Comparison of ENCODE assay signal across 26 mouse cellular contexts in genomic region chr11:102424666-102425065, GRCm38 (mm10). TPM values are rescaled to one million over a fixed set of nuclear protein-coding genes. Genes with fewer than 3 reads are reported as not detected.
DNase-seq lines count a peak whose midpoint lies in the region; ATAC-seq and TF ChIP-seq lines count a peak whose summit lies in the region.
"Had no signal": no experiment of that assay in that cellular context is flagged by ENCODE, and none has a peak within 500 bp of the region (broad histone marks: within the 10 kb centered on the region; RNA-seq: fewer than 3 reads in every experiment).

No protein-coding gene starts in this region.

- ATAC-seq in erythroblast, adult 5-6 weeks (replicated peaks; ENCODE audit: low FRiP score, poor library complexity, severe bottlenecking): 0 out of 2 replicates have a peak, but pooled peaks have one; percentile 37
- no peak for ATAC-seq in hindbrain, postnatal 0 days
- ATAC-seq: activated CD4-positive, CD25-positive, alpha-beta regulatory T cell, adult 4 months; forebrain, embryonic 14.5 days had no signal

- DNase-seq in adrenal gland, postnatal 10 days: peak; percentile 54
- no peak for DNase-seq in adrenal gland, postnatal 25 days
- DNase-seq in heart, adult 11 months: peak; percentile 89
- no peak for DNase-seq in heart, adult 18-20 months
- DNase-seq in 3T3-L1 (ENCODE audit: low read depth, low spot score): peak; percentile 90
- DNase-seq in hindbrain, postnatal 0 days (ENCODE audit: low spot score): no peak
- no peak for DNase-seq in kidney, postnatal 36 days
- DNase-seq: B cell, adult 2 months; gastrocnemius, adult 2 months; heart, postnatal 10 days; kidney, adult 8-10 months; kidney, postnatal 10 days; liver; right cerebral cortex, postnatal 14 days had no signal

- peaks cover 5% of the 10 kb centered on the region for H3K4me1 ChIP-seq in hindbrain, postnatal 0 days (ENCODE audit: insufficient read depth, low read length)

- no peaks in the 10 kb centered on the region for H3K9me3 ChIP-seq in hindbrain, postnatal 0 days (ENCODE audit: low read length)
- H3K9me3 ChIP-seq: hindbrain, embryonic 10.5 days; limb, embryonic 10.5 days; liver, embryonic 15.5 days; lung, embryonic 15.5 days; midbrain, embryonic 12.5 days had no signal

- no peak overlapping the region for H3K4me2 ChIP-seq in hindbrain, postnatal 0 days (ENCODE audit: low read depth, low read length)
- H3K4me2 ChIP-seq: heart, embryonic 11.5 days; liver, embryonic 15.5 days; lung, embryonic 15.5 days; midbrain, embryonic 12.5 days had no signal

- H3K36me3 ChIP-seq in hindbrain, postnatal 0 days (ENCODE audit: insufficient read depth, low read length): no peaks in the 10 kb centered on the region
- H3K36me3 ChIP-seq: G1E; hindbrain, embryonic 10.5 days; limb, embryonic 10.5 days; liver, embryonic 15.5 days; lung, embryonic 15.5 days; midbrain, embryonic 12.5 days had no signal

- no peak overlapping the region for H3K27ac ChIP-seq in hindbrain, postnatal 0 days
- H3K27ac ChIP-seq: hindbrain, embryonic 10.5 days; limb, embryonic 10.5 days; liver, embryonic 15.5 days; lung, embryonic 15.5 days; midbrain, embryonic 12.5 days had no signal

- no peak overlapping the region for H3K9ac ChIP-seq in hindbrain, postnatal 0 days (replicated peaks; ENCODE audit: low read length)
- H3K9ac ChIP-seq: liver, embryonic 15.5 days; lung, embryonic 15.5 days; midbrain, embryonic 12.5 days had no signal

- 79% methylated on average over 6 of the region's 6 CpGs for WGBS in hindbrain, postnatal 0 days

- no peak for TF ChIP-seq CTCF in hindbrain, postnatal 0 days (IDR thresholded peaks at IDR 0.05; ENCODE audit: low read depth)

- H3K4me3 ChIP-seq in hindbrain, postnatal 0 days (ENCODE audit: low read length): no peak overlapping the region
- H3K4me3 ChIP-seq: gastrocnemius, adult 2 months; hindbrain, embryonic 10.5 days; limb, embryonic 10.5 days; liver, embryonic 15.5 days; lung, embryonic 15.5 days; midbrain, embryonic 12.5 days had no signal

- H3K27me3 ChIP-seq in hindbrain, postnatal 0 days (ENCODE audit: insufficient read depth, low read length): no peaks in the 10 kb centered on the region
- H3K27me3 ChIP-seq: CH12.LX; lung, embryonic 15.5 days had no signal

RNA-seq across cellular contexts. Expression of gene Grn, which starts 5.4 kb away (rescaled TPM):
- 100 to 1,000 TPM; 161 to 189 TPM for total RNA-seq in adrenal gland, postnatal 10 days (2021)
- 198 and 230 TPM in 2 replicates for total RNA-seq in adrenal gland, postnatal 25 days (2021)
- 10 to 100 TPM; 82.0 to 98.0 TPM for total RNA-seq in heart, adult 18-20 months (2021)
- 85.7 and 90.1 TPM in 2 replicates for total RNA-seq in erythroblast, adult 5-6 weeks (2015; ENCODE audit: low replicate concordance)
- total RNA-seq in erythroblast, adult 5-6 weeks (2017; ENCODE audit: low replicate concordance): 26.3 and 56.1 TPM in 2 replicates
- total RNA-seq in hindbrain, postnatal 0 days (2014; rRNA removed): 85.6 and 98.5 TPM in 2 replicates
- polyA plus RNA-seq in hindbrain, postnatal 0 days (2015; fragmentation: Nextera tagmentation; extraction: Ambion mirVana): 98.4 and 104 TPM in 2 replicates

RNA-seq across cellular contexts. Expression of gene Slc25a39, which starts 16.9 kb away (rescaled TPM):
- total RNA-seq in adrenal gland, postnatal 10 days (2021): 100 to 1,000 TPM; 327 to 377 TPM
- 439 and 629 TPM in 2 replicates for total RNA-seq in adrenal gland, postnatal 25 days (2021)
- total RNA-seq in heart, adult 18-20 months (2021): 100 to 1,000 TPM; 187 to 194 TPM
- 461 and 462 TPM in 2 replicates for total RNA-seq in erythroblast, adult 5-6 weeks (2015; ENCODE audit: low replicate concordance)
- total RNA-seq in erythroblast, adult 5-6 weeks (2017; ENCODE audit: low replicate concordance): 236 and 290 TPM in 2 replicates
- 169 and 194 TPM in 2 replicates for total RNA-seq in hindbrain, postnatal 0 days (2014; rRNA removed)
- polyA plus RNA-seq in hindbrain, postnatal 0 days (2015; fragmentation: Nextera tagmentation; extraction: Ambion mirVana): 165 and 176 TPM in 2 replicates

RNA-seq across cellular contexts. Expression of gene Fam171a2, which starts 22.8 kb away (rescaled TPM):
- 10 to 100 TPM; 12.3 to 15.3 TPM for total RNA-seq in adrenal gland, postnatal 10 days (2021)
- 4.3 and 8.7 TPM in 2 replicates for total RNA-seq in adrenal gland, postnatal 25 days (2021)
- 1 to 10 TPM; 3.4 to 4.8 TPM for total RNA-seq in heart, adult 18-20 months (2021)
- not detected in 2 replicates for total RNA-seq in erythroblast, adult 5-6 weeks (2015; ENCODE audit: low replicate concordance)
- not detected in 2 replicates for total RNA-seq in erythroblast, adult 5-6 weeks (2017; ENCODE audit: low replicate concordance)
- 546 and 699 TPM in 2 replicates for total RNA-seq in hindbrain, postnatal 0 days (2014; rRNA removed)
- polyA plus RNA-seq in hindbrain, postnatal 0 days (2015; fragmentation: Nextera tagmentation; extraction: Ambion mirVana): 20.6 and 21.0 TPM in 2 replicates
- total RNA-seq: CH12.LX; monocyte, adult 5-6 weeks had no signal
- polyA plus RNA-seq: activated CD4-positive, CD25-positive, alpha-beta regulatory T cell, adult 4 months had no signal

RNA-seq across cellular contexts. Expression of gene Rundc3a, which starts 31.5 kb away (rescaled TPM):
- total RNA-seq in adrenal gland, postnatal 10 days (2021): 10 to 100 TPM; 21.2 to 34.3 TPM
- 24.4 and 39.7 TPM in 2 replicates for total RNA-seq in adrenal gland, postnatal 25 days (2021)
- total RNA-seq in heart, adult 18-20 months (2021): under 1 TPM in 1 of 2 experiments, not detected in 1; 0.64 TPM
- total RNA-seq in erythroblast, adult 5-6 weeks (2015; ENCODE audit: low replicate concordance): 3.1 TPM in 1 of 2 replicates, not detected in the other
- 2.7 and 7.5 TPM in 2 replicates for total RNA-seq in erythroblast, adult 5-6 weeks (2017; ENCODE audit: low replicate concordance)
- 310 and 349 TPM in 2 replicates for total RNA-seq in hindbrain, postnatal 0 days (2014; rRNA removed)
- 114 and 125 TPM in 2 replicates for polyA plus RNA-seq in hindbrain, postnatal 0 days (2015; fragmentation: Nextera tagmentation; extraction: Ambion mirVana)
- total RNA-seq: gastrocnemius, adult 2 months; monocyte, adult 5-6 weeks had no signal
- polyA plus RNA-seq: G1E had no signal

RNA-seq across cellular contexts. Expression of gene Itga2b, which starts 45.3 kb away (rescaled TPM):
- total RNA-seq in adrenal gland, postnatal 10 days (2021): 1 to 10 TPM; 4.3 to 5.7 TPM
- total RNA-seq in adrenal gland, postnatal 25 days (2021): 2.2 and 4.7 TPM in 2 replicates
- 1 to 10 TPM; 4.1 to 4.4 TPM for total RNA-seq in heart, adult 18-20 months (2021)
- 23.6 and 57.1 TPM in 2 replicates for total RNA-seq in erythroblast, adult 5-6 weeks (2015; ENCODE audit: low replicate concordance)
- total RNA-seq in erythroblast, adult 5-6 weeks (2017; ENCODE audit: low replicate concordance): 73.1 and 99.5 TPM in 2 replicates
- 3.5 and 5.6 TPM in 2 replicates for total RNA-seq in hindbrain, postnatal 0 days (2014; rRNA removed)
- 13.7 and 14.2 TPM in 2 replicates for polyA plus RNA-seq in hindbrain, postnatal 0 days (2015; fragmentation: Nextera tagmentation; extraction: Ambion mirVana)

Comparison
In these comparisons a context has a peak if more than half of its experiments do, and no peak if none do; other contexts are left out.
1. DNase-seq: peak in adrenal gland, postnatal 10 days (single experiment), heart, adult 11 months (single experiment) and 3T3-L1 (single experiment); none in adrenal gland, postnatal 25 days (single experiment), heart, adult 18-20 months (0 of 2), hindbrain, postnatal 0 days (single experiment) and kidney, postnatal 36 days (0 of 2).
2. RNA of gene Fam171a2, which starts 22.8 kb away (total RNA-seq): 546 to 699 TPM in hindbrain, postnatal 0 days; 12.3 to 15.3 TPM in adrenal gland, postnatal 10 days, 4.3 to 8.7 TPM in adrenal gland, postnatal 25 days, 3.4 to 4.8 TPM in heart, adult 18-20 months and not detected in erythroblast, adult 5-6 weeks; every median in the first group is over 10 times any median in the second.